Mouse (Mus musculus): ENCODE measurements around the gene Neurl3.

Neurl3 gene

DNA sequence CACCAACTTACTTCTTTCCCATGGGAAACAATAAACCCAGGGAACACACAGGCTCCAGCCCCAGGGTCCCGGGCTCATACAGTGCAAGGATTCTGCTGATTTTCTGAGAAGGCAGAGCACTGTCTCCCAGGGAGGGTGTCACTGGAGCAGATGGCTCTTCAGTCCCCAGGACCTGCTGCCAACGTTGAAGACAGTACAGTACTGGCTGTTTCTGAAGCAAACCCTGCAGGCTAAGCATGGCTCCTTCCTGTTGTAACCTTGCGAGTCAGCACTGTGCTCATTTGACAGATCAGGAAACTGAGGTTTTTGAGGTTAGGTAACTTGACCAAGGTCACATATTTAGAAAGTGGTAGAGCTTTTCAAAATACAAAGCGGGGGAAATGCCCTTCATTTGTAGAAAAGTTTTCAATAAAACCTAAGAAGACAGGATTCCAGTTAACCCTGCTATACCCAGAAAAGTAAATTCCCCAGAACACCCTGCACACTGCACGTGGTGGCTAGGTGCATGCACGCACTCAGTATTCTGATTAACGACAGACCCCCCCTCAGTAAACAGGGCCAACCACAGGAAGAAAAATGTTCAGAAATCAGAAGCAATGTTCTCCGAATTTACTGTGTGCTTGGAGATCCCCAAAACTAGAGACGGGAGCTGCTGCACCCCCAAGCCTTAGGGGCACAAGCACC lies 22.1 kb upstream of the Neurl3 start:
- no peak for DNase-seq (ENCODE audit: low spot score in 2 of 2)

DNA sequence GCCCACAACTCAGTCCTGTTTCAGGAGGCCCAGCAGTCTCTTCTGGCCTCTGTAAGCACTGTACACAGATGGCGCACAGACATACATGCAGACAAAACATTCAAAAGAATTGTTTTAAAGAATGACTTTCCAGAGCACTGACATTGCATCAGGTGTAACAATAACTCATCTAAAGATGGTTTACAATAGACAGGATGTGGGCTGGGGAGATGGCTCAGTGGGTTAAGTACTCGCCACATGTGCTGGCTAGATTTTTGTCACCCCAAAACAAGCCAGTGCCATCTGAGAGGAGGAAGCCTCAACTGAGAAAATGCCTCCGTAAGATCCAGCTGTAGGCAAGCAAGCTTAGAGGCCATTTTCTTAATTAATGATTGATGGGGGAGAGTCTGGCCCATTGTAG lies 19.9 kb upstream of the Neurl3 start:
- no peak for DNase-seq (ENCODE audit: low spot score in 2 of 2)

DNA sequence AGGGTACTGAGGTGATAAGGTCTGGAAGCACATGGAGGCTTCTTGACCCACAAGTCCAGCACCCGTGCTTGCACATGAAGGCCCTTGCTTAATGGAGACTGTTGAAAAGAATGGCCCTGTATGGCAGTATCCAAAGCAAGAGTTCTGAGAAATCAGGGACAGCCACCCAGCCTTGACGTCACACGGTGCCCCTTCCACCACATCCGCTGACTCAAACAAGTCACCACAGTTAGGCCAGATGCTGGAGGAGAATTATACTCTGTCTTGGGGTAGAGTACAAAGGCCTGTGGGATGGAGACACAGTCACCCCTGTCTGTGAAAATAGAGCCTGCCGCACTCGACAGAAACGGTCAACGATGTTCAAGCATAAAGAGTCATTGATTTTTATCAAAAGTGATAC lies 19.0 kb upstream of the Neurl3 start:
- DNase-seq (ENCODE audit: low spot score in 2 of 2): no peak

DNA sequence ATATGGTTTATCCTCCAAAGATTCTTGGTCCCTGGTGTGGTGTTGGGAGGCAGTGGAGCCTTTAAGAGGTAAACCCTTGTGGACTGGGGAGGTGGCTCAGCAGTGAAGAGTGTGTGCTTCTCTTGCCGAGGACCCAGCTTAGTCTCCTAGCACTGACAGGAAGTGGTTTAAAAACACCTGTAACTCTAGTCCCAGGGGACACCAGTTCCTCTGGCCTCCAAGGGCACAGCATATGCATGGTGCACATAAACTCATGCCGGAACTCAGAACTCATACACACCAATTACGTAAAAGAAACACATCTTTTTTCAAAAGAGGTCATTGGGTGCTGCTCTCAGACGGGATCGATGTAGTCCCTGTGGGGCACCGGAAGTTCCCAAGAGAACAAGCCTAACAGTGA lies 7.4 kb upstream of the Neurl3 start:
- no peak for DNase-seq (ENCODE audit: low spot score in 2 of 2)

DNA sequence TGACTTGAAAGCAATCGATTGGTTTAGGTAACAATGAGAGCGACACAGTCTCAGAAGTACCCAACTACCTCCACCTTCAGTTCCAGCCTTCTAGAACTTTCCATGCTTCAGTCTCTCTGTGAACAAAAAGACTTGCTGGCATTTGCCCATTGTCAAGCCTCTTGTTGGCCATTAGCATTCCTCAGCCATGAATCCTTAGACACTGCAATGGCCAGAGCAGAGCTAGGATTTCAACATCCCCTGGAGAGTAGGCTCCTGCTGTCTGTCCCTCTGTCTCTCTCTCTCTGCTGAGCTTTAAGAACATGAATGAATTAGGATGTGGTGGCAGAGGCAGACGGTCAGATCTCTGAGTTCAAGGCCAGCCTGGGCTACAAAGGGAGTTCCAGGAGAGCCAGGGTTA lies 6.5 kb upstream of the Neurl3 start:
- DNase-seq (ENCODE audit: low spot score in 2 of 2): no peak

DNA sequence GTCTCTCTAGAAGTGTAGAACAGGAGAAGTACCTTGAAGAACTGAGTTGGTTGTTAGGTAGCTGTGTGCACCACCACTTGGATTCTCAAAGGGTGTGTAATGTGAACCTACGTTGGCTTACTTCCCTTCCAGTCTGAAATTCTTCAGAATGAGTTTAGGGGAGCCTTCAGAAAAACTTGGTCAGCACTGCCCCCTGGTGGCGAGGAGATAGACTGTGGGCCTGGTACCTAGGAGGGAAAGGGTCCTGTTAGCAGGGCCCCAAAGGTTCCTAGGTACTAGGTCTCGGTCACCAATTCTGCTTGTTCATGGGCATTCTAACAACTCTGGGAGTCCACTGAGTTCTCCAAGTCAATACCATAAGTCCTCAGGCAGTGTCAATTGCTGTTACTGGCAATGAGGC lies 4.7 kb upstream of the Neurl3 start:
- DNase-seq (ENCODE audit: low spot score in 2 of 2): peak; percentile 78 to 81

DNA sequence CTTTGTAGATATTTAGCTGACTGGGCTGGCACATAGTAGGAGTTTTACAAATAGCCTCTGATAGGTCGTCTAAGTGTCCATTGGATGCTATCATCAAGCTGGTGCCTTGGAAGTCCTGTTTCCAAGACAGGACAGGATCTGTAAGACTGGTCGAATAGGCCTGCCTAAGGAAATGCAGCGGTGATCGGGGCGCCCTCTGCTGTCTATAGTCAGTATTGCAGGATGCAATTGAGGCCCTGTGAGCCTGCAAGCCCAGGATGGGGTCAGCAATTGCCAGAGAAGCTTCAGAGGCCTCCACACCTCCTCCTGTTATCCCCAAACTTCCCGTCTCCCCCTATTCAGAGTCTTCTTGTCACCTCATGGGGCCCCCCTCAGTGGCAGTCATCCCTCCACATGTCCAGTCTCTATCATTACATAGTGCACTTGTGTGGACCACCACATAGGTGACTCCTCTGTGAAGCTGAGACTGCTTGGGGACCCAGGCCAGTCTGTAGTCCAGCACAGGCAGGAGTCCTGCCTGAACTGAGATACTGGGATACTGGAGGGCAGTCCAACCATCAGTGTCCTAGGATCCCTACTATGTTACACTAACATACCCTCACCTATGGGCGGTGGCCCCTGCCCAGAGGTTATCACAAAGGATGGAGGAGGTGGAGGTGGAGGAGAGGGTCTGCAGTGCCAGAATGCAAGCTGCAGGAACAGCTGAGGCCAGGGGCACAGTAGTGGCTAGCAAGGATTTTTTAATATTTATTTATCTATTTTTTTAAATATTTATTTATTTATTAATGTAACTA lies 3.0 kb upstream of the Neurl3 start:
- DNase-seq (ENCODE audit: low spot score in 2 of 2): peak; percentile 60 to 72

DNA sequence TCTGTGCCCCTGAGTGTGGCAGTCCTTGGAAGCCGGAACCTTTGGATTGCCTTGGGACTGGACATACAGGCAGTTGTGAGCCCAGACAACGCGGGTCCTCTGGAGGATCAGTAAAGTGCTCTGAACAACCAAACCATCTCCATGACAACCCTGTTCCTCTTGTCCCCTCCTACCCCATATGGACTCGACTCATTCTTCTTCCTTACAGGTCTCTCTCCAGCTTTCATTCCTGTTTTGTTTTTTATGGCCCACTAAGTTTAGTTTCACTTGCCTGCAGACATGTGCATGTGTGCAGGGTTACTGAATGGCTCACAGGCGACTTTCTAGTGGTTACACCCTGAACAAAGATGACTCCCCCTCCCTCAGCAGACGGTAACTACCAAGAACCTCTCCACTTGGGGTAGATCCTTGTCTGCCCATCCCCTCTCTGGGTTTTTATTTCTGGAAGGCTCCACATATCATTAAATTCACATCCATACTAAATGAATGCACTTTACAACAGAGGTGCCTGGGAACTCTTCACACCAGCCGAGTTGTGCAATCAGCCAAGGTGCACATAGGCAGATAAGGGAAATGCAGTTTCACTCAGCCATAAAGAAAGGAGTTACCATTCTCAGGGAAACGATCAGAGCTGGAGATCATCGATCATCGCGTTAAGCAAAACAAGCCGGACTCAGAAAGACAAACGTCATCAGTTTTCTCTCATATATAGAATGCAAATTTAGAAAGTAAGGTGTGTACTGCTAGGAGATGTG lies 1.3 kb upstream of the Neurl3 start:
- no peak for DNase-seq (ENCODE audit: low spot score in 2 of 2)

DNA sequence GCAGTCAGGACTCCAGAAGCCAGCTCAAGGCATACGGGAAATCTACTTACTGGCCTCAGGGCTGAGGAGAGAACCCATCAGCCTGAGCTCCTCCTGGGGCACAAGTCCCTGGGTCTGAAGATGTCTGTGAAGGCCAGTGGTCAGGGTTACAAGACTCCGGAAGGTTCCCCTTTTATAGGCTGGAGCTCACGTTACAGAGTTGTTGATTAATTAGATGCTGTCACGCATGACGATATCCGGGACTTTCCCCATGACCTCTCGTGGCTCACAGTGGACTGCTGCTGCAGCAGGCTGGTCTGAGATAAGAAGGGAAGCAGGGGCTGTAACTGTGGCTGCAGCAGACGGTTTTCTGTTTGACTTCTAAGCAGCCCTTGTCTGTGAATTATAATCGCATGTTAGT lies 1.2 kb downstream of the Neurl3 start:
- DNase-seq (ENCODE audit: low spot score in 2 of 2): no peak

DNA sequence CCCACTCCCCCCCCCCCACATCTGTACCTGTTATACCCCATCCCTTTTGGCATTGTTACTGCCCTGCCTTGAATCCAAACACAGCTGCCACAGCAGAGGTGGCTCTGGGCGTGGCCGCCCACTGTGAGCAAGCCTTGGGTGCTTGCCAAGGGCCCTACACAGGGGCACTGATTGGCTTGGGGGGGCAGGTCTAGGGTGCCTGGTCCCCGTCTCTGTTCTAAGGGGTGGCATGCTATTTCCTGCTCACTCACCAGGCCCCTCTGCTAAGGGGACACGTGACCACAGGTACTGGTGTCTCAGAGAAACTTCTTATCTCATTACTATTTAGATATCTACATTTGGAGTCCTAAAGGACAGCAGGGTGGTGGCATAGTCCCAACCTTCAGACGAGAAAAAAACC lies 1.9 kb downstream of the Neurl3 start:
- no peak for DNase-seq (ENCODE audit: low spot score in 2 of 2)

DNA sequence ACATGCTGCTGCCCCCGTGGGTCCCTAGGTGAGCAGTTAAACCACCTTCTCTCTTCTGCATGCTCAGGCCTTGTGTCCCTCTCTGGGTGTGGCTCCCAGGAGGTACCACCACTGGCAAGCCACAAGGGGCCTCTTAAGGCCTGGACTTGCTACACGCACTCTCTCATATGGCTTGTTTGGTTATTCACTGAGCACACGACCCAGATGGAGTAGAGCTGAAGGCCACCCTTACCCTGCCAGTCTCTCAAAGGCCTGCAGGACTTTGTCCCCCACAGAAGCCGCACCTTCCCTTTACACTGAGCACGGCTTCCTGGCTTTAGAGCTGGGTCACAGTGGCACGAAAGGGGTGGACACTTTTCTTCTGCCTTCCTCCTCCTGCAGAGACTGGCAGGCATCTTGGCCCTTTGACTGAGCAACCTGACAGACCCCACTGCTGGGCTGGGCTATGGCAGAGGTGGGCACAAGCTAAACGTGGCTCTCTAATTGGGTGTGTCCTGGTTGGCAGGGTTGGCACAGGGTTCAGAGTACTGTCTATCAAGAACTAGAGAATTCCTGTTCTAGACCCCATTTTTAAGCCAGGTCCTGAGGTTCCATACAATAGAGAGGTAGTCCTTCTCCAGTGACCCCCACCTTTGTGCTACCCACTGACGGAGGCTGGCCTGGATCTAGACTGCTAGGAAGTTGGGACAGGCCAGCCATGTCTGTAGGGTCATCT lies 2.8 kb downstream of the Neurl3 start:
- DNase-seq (ENCODE audit: low spot score in 2 of 2): no peak

DNA sequence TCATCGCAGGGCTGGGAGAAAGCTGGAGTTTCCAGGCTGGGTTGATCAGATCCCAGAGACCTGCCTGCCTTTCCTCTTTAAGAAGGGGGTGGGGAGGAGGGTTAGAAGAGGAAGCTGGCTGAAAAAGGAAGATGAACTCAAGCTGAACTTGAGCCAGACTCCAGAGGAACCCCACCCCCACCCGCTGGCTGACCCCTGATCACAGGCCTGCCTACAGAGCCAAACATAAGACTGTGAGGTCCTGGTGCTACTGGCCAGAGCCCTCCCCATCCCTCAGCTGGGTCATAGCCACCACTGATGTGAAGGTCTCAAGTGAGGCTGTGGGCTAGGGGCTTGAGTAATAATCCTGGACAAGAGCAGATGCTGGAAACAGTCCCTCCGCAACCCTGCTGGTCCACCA lies 3.8 kb downstream of the Neurl3 start:
- DNase-seq (ENCODE audit: low spot score in 2 of 2): no peak

DNA sequence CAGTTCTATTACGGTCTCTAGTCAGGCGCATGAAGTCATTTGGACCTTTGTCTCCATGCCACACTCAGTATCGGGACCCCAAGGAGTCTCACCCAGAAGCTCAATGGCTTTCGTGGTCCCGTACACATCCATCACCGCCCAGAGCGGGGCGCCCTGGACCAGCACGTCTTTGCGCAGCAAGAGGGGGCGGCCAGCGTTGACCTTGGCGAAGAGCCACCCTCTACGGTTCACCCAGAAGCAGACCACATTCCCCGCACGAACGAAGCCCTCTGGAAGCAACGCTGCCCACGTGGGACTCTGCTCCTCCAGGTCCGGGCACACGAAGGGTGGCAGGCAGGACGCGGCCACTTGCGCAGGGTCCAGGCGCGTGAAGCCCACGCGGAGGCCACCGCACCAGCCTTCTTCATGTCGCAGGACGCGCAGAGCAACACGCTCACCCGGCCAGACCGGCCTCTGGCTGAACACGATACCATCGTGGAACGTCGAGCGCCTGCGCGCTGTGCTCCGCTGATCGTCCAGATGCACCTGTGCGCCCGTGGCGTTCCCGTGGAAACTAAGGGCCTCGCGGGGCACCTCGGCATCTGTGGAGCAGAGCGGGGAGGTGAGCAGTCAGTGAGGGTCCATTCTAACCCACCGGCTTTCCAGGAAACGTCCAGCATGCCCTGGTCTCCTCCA lies 5.2 kb downstream of the Neurl3 start:
- no peak for DNase-seq (ENCODE audit: low spot score in 2 of 2)

DNA sequence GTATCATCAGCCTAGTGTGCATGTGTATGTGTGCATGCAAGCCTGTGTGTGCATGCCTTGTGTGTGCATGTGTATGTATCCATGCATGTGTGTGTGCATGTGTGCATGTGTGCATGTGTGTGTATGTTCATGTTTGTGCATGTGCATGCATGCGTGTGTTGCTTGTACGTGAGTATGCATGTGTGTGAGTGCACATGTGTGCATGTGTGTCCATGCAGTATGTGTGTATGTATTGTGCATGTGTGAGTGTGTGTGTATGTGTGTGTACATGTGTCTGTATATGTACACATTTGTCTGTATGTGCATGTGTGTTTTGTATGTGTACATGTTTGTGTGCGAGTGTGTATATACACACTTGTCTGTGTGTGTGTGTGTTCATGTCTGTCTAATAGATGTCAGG lies 6.9 kb downstream of the Neurl3 start:
- no peak for DNase-seq (ENCODE audit: low spot score in 2 of 2)

DNA sequence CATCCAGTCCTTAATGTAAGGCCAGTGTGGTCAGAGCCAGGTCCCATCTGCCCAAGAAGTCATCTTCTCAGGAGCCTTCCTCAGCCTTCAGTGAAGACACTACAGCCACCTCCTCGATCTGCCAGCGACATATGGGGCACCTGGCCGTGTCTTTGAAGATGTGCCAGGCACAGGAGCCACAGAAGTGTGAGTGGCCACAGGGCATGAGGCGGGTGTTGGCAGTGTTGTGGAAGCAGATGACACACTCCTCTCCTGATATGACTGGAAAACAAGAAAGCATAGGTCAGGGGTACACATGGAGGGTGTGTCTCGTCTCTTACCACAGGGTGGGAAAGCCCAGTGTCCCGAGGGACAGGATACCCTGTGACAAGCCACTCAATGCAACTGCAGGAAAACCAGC lies 8.2 kb downstream of the Neurl3 start:
- DNase-seq (ENCODE audit: low spot score in 2 of 2): no peak

DNA sequence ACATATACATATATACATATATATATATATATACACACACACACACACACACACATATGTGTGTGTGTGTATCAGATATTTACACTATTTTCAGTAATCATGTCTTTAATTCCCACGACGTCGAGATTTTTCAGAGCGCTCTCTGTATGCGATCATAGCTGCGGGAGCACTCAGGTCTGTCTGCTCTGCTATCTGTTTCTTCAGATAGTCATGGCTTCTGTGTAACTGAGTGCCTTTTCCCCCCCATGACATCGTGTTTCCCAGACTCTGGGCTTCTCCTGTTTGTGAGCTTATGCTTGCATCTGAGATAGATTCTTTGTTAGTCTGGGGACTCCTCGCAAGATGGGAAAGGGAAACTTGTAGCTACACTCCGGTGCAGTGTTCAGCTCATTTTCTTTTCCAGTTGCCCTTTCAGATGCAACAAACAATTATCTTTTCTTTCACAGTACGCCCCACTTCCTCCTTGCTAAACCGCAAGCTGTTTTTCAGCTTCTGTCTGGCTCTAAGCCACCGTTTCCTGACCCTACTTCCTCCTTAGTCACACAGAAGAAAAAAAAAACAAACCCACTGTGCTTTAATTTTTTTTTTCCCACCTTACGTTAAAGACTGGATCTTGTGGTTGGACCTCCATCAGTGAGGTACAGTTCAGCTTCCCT lies 10.5 kb downstream of the Neurl3 start:
- DNase-seq (ENCODE audit: low spot score in 2 of 2): no peak

DNA sequence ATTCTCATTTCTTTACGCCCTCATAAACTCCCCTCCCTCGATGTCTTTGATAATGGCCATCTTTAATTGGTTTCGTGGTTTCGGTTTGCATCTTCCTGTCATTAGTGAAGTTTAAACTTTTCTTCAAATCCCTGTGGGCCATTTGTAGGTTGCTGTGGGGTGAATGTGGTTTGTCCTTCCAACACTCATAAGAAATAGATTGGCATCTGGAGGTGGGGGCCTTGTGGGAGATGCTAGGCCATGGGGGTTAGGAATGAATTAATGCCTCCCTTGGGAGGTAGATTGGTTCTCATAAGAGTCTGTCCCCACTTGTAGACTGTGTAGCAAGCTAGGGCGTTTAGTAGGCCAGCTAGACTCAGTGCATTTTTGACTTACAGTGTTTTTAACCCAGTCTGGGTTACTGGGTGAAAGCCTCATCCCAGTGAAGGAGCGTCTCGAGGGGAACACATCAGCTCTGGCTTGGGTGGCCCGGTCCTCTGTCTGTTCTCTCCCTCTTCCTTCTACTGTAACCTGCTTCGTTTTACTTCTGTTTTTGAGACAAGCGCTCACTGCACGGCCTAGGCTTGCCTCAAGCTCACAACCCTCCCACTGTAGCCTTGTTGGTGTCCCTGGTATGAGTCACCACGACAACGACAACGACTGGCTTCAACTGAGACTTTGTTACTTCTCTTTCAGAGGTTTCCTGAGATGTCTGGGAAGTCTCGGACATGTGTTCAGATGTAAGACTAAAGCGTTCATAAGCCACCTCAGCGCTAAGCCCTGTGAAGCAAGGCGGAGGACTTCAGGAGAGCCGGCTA lies 12.6 kb downstream of the Neurl3 start:
- no peak for DNase-seq (ENCODE audit: low spot score in 2 of 2)

DNA sequence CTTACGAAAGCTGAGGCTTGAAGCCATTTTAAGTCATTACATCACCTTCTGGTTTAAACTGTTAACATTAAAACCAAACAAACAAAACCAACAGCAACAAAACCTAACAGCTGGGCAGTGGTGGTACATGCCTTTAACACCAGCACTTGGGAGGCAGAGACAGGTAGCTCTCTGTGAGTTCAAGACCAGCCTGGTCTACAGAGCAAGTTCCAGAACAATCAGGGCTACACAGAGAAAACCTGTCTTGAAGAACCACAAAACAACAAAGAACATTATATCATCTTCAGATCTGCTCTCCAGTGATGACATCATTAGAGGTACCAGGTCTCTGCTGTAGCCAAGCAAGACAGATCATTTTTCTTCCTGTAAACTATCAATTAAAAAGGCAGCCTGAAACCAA lies 14.1 kb downstream of the Neurl3 start:
- no peak for DNase-seq (ENCODE audit: low spot score in 2 of 2)

DNA sequence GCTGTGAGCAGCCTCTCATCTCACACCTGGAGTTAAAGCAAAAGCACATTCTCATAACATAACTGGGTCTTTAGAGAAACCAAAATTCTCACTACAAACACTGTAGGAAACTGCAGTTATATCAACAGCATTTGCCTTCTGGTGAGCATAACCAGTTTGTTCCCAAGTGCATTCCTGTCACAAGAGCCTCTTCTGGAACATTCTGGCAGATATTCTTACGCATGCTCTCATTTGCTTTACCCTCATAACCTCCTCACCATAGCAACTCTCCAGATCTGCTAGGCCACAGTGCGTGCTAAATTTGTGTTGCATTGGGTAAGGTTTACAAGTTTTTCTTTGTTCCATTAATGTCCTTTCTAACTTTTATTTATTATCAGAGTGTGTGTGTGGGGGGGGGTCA lies 15.2 kb downstream of the Neurl3 start:
- no peak for DNase-seq (ENCODE audit: low spot score in 2 of 2)

DNA sequence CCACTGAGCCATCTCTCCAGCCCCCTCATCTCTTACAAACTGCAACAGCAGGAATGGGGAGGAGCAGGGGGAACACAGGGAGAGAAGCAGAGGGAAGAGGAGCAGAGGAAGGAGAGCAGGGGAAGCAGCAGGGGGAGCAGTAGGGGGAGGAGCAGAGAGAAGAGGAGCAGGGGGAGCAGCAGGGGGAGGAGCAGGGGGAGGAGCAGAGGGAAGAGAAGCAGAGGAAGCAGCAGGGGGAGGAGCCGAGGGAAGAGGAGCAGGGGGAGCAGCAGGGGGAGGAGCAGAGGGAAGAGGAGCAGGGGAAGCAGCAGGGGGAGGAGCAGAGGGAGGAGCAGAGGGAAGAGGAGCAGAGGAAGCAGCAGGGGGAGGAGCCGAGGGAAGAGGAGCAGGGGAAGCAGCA lies 15.8 kb downstream of the Neurl3 start:
- no peak for DNase-seq (ENCODE audit: low spot score in 2 of 2)
